Mouse (Mus musculus): ENCODE results near the gene Zc3h7b. TPM values are rescaled to one million over a fixed set of nuclear protein-coding genes. Genes with fewer than 3 reads are reported as not detected.
A peak's percentile ranks its signal among the peaks of the same experiment; 100 is the strongest.
"Not testable (repeated sequence)": the region's sequence is repeated elsewhere in the genome, so short reads cannot be mapped to it uniquely, and the experiment has no call there.

The Zc3h7b gene
- 10 to 100 TPM; 75.1 to 77.3 TPM for total RNA-seq (2021)
- long read RNA-seq, experiment 1, partial matches to known transcripts = 1 of 19 reads
- long read RNA-seq, experiment 1, other reads (novel, unspliced or antisense) = 18 of 19 reads
- long read RNA-seq, experiment 2, full-length matches to known transcripts = 2 of 16 reads
- long read RNA-seq, experiment 2, partial matches to known transcripts = 0 of 16 reads
- long read RNA-seq, experiment 2, other reads (novel, unspliced or antisense) = 14 of 16 reads

GRCm38 (mm10) chr15:81744992-81745600, at the start of gene Zc3h7b, which contains the start of gene Rangap1:
Gene Zc3h7b (plus strand): TSS chr15:81745057.
Gene Rangap1 (minus strand): TSS chr15:81745530.
- DNase-seq = peak; percentile 87 to 89

- DNase-seq = no peak
These were observed 47.7 kb upstream of the Zc3h7b start, which contains the start of gene Chadl for GRCm38 (mm10) chr15:81697175-81697574. Gene Chadl (minus strand): TSS chr15:81697287.

GRCm38 (mm10) chr15:81697847-81698246, 47.0 kb upstream of the Zc3h7b start:
- DNase-seq = peak; percentile 15 to 59

GRCm38 (mm10) chr15:81698532-81698931, 46.3 kb upstream of the Zc3h7b start:
- DNase-seq = no peak

- no peak for DNase-seq
These were observed 44.7 kb upstream of the Zc3h7b start for GRCm38 (mm10) chr15:81700161-81700560.

DNA sequence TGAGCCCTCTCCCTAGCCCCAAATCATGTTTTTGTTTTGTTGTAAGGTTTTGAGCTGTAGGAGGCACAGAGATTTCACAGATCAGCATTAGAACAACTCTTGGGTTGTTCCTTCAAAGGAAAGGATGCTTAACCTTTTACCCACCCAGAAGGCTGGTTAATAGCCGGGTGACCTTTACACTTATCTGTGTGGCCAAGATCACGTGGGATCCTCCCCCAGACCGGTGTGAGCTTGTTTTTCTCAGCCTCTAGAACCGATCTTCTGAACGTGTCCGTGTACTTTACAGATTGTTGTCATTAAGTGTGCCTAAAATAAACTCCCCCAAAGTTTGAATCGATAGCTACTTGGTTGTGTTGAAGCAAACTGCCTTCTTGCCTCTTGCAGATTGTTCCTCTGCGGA, 44.3 kb upstream of the Zc3h7b start:
- DNase-seq = peak; percentile 16 to 44

DNA sequence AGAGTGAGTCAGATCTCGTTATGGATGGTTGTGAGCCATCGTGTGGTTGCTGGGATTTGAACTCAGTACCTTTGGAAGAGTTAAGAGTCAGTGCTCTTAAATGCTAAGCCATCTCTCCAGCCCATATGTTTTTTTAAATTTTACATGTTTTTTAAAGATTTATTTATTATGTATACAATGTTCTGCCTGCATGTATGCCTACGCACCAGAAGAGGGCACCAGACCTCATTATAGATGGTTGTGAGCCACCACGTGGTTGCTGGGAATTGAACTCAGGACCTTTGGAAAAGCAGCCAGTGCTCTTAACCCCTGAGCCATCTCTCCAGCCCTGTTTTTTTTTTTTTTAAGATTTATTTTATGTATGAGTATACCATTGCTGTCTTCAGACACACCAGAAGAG, 43.5 kb upstream of the Zc3h7b start:
- DNase-seq = not testable (repeated sequence)

- no peak for DNase-seq
These were observed 42.4 kb upstream of the Zc3h7b start for GRCm38 (mm10) chr15:81702306-81703093.

GRCm38 (mm10) chr15:81703094-81703489, 41.8 kb upstream of the Zc3h7b start:
- no peak for DNase-seq

GRCm38 (mm10) chr15:81708991-81709390, 35.9 kb upstream of the Zc3h7b start:
- DNase-seq = no peak

DNA sequence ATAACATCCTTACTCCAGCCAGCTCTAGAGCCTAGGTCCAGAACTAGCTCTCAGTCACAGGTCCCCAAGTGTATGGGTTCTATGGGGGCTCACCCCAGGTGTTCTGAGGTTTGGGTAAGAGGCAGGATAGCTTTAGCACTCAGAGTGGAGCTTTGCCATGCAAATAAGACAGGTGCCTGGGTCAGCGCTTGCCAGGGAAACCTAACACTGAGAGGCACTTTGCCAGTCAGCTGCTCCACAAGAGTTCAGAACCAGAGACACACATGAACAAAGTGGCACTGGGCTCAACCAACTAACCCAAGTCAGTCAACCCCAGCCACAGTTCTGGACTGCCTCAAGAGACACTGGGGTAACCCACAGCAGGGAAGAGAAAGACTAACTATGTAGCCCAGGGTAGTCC, 35.2 kb upstream of the Zc3h7b start:
- DNase-seq = no peak

DNA sequence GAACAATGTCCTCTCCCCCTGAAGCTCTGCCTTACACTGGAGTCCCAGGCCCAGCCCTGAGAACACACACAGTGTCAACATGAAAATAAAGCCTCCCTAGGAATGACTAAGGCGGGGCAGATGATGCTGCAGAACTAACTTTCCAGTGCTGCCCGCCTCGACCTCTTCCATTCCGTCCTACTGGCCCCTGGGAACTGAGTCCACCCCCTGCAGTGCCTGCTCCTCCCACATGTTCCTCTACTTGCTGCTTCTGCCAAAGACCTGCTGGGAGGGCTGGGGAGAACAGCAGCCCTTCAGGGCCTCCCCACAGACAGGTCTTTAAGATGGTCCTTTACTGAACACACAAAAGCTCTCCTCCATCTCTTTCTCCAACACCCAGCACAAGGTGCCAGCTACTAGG, 34.1 kb upstream of the Zc3h7b start:
- no peak for DNase-seq

- no peak for DNase-seq
These were observed 31.1 kb upstream of the Zc3h7b start for GRCm38 (mm10) chr15:81713742-81714141.

GRCm38 (mm10) chr15:81718336-81719138, 26.3 kb upstream of the Zc3h7b start:
- DNase-seq = no peak

- DNase-seq = no peak
These were observed 25.7 kb upstream of the Zc3h7b start for GRCm38 (mm10) chr15:81719139-81719531.

DNA sequence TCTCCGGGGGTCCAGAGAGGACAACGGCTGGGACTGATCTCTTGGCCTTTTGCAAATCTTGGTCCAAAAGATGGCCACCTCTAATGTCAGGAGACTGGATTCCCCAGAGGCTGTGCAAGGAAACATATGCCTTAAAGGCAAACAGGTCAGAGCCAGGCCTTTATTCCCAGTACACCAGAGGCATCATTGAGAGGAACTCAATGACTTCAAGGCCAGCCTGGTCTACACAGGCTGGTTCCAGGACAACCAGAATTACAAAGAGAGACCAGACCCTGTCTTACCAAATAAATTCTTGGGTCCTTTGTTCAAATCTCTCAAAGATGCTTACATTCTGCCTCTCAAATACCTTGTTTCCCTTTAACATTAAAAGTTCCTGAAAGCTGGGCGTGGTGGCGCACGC, 22.5 kb upstream of the Zc3h7b start:
- no peak for DNase-seq

- no peak for DNase-seq
These were observed 21.2 kb upstream of the Zc3h7b start for GRCm38 (mm10) chr15:81723653-81724052.

GRCm38 (mm10) chr15:81725965-81726364, 18.9 kb upstream of the Zc3h7b start:
- no peak for DNase-seq

- peak; percentile 56 to 62 for DNase-seq
These were observed 15.5 kb upstream of the Zc3h7b start for GRCm38 (mm10) chr15:81729241-81729791.

- DNase-seq = peak; percentile 97 to 98
These were observed 14.8 kb upstream of the Zc3h7b start for GRCm38 (mm10) chr15:81729792-81730635.

GRCm38 (mm10) chr15:81735075-81735474, 9.8 kb upstream of the Zc3h7b start:
- no peak for DNase-seq
